Mouse (Mus musculus) kidney, postnatal 25 days (tissue): ENCODE measurements at regions not wholly inside any gene's neighbourhood (a gene's known extent, or its start where the extent isn't known, plus 50 kb on each side); places are given as distances from the start of the nearest gene placed in this dataset.
A peak's percentile ranks its signal among the peaks of the same experiment; 100 is the strongest.
"Not testable (repeated sequence)": the region's sequence is repeated elsewhere in the genome, so short reads cannot be mapped to it uniquely, and the experiment has no call there.

ENCODE experiments used
- DNase-seq, 2 experiments: peaks; one replicate each; pipeline ENCODE4 v3.0.0; 2021; ENCODE audit warnings: mixed read lengths in 2 of 2

DNA sequence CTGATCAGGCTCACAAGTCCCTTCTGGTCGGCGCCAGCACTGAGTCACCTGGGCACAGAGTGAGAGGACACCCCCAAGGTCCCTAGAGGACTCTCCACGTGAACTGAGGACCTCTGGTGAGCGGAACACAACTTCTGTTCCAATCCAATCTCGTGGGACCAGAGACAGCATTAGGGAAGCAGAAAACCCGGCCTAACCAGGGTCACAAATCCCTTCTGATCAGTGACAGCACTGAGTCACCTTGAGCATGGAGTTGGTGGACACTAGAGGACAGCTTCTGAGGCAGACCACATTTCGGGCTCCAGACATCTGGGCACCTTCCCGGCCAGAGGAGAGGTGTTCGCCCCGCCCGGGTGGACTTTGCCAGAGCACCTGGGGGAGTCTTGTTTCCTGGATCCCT, 412.3 kb upstream of the Arid1b start:
- DNase-seq: no peak

DNA sequence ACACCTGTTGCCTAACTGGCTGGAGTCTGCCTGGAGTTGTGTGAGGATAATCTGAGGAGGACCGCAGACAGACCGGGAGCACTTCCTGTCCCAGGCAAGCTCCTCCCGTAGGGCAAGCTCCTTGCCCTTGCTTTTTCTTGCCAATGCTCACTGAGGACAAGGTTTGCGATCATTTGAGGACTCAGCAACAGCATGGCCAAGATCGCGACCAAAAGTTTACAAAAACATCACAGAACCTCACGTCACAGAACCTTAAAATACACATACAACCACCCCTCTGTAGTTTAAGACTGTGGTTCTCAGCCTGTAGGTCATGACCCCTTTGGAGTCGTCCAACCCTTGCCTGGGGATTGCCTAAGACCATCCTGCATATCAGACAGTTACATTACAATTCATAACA, 383.7 kb upstream of the Arid1b start:
- DNase-seq: peak; percentile 14 to 54

DNA sequence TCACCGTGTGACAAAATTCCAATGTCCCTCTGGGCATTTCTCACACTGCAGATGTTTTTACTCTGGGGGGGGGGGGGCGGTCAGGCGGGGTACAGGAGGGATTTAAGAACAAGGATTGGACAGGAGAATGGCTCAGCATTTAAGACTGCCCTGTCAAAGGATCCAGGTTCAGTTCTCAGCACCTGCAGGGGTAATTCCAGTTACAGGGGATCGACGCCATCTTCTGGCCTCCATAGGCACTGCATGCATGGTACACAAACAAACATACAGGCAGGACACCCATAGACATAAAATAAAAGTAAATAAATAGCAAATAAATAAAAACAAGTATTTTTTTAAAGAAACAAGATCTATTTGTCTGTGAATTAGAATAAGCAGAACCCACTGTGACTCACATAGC, 383.1 kb upstream of the Arid1b start:
- DNase-seq: no peak

DNA sequence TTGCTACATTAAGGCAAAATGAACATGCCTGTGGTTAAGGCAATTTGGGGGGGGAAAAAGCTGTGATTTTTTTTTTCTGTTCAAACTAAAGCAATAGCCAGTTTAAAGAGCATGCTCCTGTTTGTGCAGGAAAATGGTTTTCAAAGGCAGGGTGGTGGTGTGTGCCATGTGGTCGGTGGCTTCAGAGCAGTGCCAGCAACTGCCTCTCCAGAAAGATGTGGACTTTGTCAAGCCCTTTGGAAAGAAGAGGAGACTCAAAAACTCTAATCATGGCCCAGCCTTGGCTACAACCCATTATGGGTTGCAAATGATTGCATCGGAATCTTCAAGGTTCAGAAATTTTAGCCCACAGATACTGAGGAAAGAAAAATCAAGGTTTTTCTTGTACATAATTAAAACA, 382.4 kb upstream of the Arid1b start:
- DNase-seq: no peak

DNA sequence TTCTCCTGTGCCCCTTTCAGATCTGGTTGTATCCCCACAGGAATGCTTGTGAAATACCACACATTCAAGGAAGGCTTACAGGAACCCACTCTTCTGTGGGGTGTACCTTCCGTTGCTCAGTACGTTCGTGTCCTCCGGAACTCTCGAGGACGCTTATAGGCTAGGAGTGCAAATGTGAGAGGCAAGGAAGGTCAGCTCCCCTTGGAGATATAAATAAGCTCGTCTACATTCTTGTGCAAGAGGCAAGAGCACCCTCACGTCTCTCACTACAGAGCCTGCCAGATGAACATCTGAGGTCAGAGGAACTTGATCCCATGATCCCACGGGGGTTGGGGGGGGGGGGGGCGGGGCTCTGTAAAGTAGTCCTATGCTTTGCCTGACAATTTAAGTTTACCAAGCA, 382.0 kb upstream of the Arid1b start:
- DNase-seq: no peak

DNA sequence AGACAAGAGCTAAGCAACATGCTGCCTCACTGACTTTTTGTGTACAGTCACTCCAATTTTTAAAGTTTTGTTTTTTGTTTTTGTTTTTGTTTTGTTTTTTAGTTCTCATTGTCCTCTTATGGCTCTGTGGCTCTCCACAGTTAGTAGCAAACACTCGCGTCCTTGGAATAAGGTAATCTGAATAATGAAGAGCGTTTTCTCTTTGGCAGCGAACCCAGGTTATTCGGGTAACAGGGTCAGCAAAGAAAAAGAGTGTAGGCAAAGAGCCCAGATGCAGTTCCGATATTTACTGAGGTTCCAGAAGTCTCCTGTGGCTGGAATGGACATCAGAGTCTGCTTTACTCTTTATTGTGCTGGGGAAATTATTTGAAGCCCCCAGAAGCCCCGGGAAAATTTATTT, 381.4 kb upstream of the Arid1b start:
- DNase-seq: no peak

DNA sequence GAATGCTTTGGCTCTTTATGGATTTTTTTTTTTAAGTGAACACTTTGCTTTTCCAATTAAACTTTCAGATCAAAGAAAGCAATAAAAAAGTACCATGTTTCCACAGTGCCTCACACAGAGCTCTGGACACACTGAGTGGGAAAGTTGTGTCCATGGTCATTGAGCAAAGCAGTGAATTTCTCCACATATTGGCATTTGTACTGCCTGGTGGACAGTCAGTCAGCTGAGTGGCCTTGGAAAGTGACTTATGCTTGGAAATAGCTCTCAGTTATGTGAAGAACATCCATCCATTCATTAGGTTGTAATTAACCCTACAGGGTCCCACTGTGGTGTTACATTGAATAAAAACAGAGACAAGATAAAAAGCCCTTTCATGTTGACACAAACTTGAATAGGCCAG, 373.8 kb upstream of the Arid1b start:
- DNase-seq: no peak

DNA sequence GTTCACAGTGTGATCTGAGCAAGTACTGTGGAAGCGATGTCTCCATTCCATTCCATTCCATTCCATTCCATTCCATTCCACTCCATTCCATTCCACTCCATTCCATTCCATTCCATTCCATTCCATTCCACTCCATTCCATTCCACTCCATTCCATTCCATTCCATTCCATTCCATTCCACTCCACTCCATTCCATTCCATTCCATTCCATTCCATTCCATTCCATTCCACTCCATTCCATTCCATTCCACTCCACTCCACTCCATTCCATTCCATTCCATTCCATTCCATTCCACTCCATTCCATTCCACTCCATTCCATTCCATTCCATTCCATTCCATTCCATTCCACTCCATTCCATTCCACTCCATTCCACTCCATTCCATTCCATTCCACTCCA, 368.0 kb upstream of the Arid1b start:
- not testable (repeated sequence) for DNase-seq

DNA sequence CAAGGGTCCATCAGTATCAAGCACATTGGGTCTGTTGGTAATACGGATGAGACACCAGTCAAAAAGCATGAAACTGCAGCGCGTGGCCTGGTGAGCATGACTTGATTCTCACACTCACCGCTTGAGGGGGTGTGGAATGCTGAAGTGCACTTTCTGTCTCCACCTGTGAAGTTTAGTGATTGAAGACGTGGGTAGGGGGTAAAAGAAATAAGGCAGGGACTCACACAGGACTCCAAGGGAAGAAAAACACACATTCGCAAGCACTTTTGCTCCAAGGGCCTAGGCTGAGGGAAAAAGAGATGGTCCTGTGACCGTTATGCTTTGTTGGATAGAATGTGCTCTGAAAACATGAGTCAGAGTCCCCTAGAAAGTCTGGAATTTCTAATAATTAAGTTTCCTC, 366.6 kb upstream of the Arid1b start:
- no peak for DNase-seq

DNA sequence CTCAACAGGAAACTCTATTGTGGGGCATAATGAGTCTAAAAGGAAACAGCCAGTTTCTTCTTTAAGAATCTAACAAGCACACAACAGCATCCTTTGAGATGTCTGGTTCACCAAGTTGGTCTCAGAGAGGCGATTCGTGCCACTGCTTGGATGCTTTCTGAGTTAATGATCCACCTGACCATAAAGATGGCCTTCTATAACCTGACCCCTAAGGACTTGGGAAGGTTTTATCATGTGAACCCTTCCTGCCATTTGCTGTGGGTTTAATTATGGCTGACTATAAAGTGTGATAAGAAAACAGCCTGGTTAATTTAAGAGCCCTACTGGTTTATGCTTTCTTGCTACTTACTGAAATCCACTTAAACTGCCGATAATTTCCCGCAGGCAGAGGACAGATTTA, 363.0 kb upstream of the Arid1b start:
- no peak for DNase-seq

DNA sequence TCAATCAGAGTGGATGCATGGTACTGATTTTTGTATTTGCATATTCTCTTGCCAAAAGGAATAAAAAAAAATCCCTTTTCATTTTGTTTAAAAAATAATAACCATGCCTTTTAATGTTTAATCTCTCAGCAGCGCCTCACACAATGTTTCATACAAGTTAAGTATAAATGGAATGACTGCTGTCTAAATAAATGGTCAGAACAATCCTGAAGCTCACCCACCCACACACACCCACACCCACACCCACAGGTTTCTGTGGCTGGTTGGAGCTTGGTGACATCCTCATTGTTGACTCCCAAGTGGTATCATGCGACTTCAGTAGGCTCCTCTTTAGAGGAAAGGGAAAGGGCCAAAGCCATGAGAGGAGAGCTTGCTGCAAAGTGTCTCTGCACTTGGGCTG, 361.6 kb upstream of the Arid1b start:
- no peak for DNase-seq

DNA sequence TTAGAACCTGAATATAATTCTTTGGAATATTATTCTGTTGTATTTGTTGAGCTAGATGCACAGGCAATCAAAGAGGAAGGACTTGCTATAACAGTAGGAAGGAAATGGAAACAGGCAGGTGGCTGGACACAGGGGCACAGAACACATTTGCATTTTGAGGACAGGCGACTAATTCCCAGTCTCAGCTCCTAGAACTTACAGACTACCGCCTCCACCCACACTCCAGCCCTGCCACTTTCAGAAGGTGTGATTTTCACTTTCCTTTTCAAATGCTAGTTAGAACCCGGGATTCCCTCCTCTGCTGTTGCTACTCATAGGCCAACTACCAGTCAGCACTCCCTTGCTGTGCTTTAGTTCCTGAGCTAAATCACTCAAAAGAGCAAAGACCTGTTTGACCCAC, 360.4 kb upstream of the Arid1b start:
- no peak for DNase-seq

DNA sequence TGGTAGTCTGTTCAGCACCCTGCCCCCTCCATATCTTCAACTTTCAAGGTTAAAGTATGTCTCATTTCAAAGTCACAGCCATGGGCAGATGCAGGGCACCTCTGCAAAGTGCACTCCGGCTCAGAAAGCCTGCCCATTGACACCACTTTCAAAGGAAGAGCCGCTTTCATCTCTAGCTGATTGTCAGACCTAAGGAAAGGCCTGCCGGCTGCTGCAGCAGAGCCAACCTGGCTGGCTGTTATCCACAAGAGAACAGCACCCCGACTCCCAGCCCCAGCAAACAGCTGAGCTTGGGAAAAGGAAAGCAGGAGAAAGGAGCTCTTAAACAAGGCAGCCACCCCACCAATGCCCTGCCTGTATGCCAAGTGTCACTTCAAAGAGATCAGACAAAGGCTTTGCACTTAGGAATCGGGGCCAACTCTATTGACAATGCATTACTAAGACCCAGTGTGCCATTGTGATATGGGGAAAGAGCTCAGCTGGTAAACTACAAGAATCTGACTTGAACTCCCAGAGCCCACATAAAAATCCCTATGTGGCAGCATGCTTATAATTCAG, 357.3 kb upstream of the Arid1b start:
- no peak for DNase-seq

DNA sequence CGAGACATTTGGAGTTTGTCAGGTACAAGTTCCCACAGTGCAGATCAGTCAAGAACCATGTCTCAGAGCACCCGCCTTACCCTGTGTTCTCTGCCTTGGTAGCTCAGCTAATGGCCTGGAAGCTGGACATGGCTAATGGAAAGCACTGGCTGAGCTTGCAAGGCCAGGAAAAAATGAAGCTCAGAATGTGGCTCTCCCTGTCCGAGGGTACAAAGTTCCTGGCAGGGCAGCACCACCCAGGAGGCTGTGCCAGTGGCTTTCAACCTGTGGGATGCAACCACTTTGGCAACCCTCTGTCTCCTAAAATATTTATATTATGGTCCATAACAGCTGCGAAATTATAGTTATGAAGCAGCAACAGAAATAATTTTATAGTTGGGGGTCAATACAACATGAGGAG, 354.6 kb upstream of the Arid1b start:
- no peak for DNase-seq

DNA sequence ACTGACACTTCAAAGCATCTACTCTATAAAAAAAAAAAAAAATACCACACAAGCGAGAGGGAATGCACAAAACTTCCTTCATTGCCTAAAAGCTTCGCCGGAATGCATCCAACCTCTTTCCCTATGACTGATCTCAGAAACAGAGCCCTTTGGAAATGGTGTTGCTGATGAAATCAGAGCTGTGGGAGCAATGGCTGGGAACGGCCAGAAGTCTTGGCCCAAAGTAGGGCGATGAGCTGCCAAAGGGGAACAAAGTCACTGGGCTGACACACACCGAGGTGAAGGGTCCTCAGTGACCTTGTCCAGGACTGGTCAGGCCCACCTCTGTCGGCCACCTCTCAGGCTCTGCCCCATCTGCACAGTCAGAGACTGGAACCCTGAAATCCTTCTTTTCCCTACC, 353.6 kb upstream of the Arid1b start:
- DNase-seq: peak in 1 of 2 experiments; percentile 43

DNA sequence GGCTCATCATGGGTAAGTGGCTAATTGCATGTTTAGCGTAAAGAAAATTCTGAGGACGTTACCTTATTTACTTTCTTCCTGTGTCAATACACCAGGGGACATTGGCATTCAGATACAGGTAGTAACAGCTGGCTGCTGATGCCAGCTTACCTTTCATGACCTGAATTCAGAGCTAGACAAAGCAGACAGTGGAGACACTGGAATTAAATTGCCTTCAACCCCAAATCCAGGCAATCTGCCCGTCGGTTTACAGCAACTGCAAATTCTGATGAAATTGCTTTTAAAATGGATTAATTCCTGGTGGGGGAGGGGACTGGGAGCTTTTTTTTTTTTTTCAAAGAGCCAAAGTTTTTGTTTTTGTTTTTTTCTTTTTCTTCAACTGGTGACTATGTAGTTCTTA, 353.0 kb upstream of the Arid1b start:
- DNase-seq: no peak

DNA sequence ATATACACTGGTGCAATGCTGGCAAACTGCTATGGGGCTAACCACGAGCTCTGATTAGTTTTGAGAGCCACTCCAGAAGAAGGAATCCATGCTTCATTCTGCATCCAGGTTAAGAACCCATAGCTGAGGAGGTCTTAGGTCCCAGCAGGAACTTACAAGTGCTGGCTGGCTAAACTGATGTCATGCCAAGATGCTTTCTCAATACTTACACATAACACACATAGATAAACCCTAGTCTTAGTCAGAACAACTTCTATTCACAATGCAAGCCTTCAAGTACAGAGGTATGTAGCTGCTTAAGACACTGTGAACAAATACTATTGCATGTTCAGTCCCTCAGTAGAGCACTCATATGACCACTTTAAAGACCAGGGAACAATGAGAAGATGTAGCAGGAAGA, 352.1 kb upstream of the Arid1b start:
- DNase-seq: no peak

DNA sequence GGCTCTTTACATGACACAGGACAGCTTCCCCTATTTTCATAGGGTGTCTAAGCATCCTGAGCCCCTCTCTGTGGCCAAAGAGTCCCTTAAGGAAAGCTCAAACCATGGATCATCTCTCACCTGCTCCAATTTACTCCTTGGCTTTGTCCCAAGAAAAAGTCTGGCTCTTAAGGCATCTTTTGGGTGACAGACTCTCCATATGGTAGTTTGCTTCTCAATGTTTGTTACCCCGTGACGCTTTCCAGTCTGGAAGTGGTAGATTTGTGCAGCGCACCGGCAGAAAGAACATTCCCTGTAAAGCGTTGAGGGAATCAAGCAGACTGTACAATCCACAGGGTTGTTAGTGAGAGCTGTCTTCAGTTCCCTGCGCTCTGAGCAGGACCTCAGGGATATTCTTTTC, 350.8 kb upstream of the Arid1b start:
- DNase-seq: no peak

DNA sequence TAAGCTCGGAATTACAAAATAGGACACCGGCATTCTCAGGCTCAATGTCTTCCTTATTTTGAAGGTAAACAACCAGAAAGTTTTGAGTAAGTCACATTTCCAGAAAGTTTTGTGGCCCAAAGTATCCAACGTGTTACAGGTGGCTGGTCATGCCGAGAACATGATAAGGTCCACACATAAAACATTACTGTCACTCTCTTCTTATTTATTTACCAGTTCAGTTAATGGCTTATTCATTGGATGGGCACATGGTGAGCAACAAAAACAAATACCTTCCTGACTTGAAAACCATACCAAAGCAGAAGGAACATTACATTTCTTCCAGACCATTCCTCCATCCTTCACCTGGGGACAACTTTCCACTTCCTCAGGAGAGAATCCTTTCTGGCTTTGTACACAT, 345.5 kb upstream of the Arid1b start:
- DNase-seq: no peak

DNA sequence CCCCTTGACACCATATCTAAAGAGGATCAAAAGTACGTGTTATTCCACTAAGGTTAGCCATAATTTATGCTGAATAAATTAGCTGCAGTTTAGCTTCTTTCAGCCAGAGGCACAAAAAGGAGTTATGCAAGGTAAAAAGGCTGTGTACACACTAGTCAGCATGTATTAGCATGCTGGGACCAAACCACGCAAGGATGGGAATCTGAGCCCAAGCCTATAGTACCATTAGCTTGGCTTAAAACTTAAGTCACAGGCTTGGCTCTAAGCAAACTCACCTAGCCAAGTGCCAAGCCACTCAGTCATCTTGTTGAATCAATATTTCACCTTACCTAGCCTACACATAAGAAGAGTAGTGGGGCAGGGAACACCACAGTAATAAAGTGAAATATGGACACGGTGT, 339.9 kb upstream of the Arid1b start:
- no peak for DNase-seq

DNA sequence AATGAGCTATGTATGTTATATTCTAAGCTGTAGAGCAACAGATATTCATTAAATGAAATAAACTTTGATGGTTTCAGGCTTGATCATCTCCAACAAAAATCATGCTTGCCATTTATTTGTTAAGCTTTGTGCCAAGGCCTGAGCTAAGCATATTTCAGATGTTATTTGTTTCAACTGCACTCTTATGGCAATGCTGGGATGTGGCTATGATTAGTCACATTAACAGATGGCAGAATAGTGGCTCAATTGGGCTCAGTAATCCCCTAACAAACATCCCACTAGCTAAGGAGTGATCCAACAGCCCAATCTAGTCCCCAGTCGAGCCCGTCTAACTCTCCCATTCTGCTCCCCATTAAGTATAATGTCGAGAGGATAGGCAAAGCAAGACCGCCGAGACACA, 332.1 kb upstream of the Arid1b start:
- DNase-seq: no peak

DNA sequence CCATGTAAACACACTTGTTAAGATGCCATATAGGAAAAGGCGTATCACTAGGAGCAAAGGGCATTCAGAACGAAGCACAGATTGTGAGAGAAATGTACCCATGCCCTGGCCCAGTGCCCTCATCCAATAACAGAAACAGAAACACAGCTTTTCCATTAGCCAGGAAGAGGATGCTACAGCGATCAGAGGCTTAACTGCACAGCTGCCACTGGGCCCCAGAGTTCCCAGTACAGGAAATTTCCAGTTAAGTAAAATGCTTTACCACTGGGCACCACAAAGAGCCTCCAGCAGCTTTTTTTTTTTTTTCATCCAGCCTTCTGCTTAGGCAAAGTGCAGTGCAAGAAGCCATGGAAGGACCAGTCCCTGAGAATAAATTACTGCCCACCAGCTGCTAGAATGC, 325.6 kb upstream of the Arid1b start:
- no peak for DNase-seq

DNA sequence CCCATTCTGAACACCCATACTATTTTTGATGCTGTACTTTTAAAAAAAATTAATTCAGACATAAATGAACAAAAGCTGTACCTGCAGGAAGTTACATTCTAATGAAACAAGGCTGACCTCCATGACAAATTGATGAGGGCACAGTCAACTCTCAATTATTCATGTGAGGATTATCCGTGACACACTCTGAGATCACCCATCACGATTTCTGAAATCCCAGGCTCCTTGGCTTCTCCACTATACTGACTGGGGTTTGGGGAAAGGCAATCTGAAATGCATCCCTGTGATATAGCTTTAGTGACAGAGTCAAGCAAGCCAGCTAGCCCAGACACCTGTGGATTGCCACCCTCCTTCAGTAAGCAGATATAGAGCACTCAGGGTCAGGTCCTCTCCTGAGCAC, 320.9 kb upstream of the Arid1b start:
- no peak for DNase-seq

DNA sequence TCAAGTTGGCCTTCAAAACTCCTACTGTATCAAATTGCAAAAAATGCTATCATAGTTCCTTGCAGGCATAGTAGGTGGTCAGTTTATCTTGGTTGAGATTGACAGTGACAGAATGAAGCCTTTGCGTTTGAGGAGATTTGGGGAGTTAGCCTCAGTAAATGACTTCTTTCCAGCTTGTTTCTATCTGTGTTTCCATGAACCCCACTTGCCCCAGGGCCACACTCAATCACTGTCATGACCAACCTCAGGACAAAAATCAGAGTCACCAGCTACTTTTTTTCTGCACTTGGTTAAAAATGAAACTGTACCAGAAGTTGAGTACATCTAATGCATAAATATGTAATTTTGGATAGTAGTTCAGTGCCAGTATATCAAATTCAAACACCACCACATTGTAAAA, 287.7 kb upstream of the Arid1b start:
- no peak for DNase-seq

DNA sequence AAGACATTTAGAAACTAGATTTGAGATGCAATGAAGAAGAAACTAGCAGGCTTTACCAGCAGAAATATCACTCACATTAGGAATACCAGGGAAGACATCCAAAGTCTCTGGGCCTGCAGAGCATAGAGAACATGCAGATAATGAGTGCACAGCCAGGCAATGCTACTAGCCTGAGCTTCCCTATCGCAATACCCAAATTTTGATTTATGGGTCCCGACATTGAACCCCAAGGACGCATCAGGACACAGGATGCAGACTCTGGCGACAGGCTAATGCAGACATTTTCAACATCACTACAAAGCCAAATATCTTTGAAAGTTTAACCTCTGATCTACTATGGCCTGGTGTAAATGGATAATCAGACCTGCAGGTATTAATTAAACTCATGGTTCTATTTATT, 273.1 kb upstream of the Arid1b start:
- DNase-seq: no peak

DNA sequence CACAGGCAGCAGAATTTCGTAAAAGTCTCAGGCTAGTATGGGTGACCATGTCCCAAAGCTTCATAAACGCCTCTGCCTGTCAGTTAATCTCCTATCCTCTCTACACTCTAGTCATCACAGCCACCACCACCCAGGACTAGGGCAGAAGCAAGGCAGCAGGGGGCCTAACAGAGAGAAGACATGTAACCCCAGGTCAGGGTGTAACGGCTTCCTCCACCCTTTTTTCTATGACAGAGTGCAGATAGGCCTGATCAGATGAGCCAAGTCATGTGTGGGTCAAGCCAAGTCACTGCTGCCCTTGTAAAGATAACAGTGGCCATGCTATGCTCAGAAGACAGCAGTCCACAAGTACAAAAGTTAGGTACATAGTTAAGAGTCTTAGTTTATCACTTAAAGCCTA, 270.1 kb upstream of the Arid1b start:
- DNase-seq: no peak
